ENCODE assay signal across 14 mouse cellular contexts in genomic region chr2:75072471-75072870, GRCm38 (mm10).
A peak's percentile ranks its signal among the peaks of the same experiment; 100 is the strongest.
DNase-seq lines count a peak whose midpoint lies in the region; ATAC-seq lines count a peak whose summit lies in the region.
"Had no signal": no experiment of that assay in that cellular context is flagged by ENCODE, and none has a peak within 500 bp of the region (broad histone marks: within the 10 kb centered on the region; RNA-seq: fewer than 3 reads in every experiment).

No protein-coding gene starts in this region.

- WGBS in heart, embryonic 15.5 days, result 58% methylated on average over 8 of the region's 8 CpGs
- 37% methylated on average over 8 of the region's 8 CpGs for WGBS in lung, embryonic 16.5 days

- ATAC-seq in heart, embryonic 15.5 days (replicated peaks; ENCODE audit: insufficient number of reproducible peaks, insufficient read depth, low FRiP score, low read depth), result no peak
- peak; percentile 45; the same call in 1 of the 2 replicates for ATAC-seq in lung, embryonic 16.5 days (ENCODE audit: low read depth)
- ATAC-seq: Patski had no signal

- H3K36me3 ChIP-seq in heart, embryonic 15.5 days, result no peaks in the 10 kb centered on the region
- H3K36me3 ChIP-seq in lung, embryonic 16.5 days (ENCODE audit: control insufficient read depth, insufficient read depth, low read length), result no peaks in the 10 kb centered on the region
- H3K36me3 ChIP-seq: limb, embryonic 13.5 days had no signal

- no peak for DNase-seq in heart, adult 18-20 months
- DNase-seq in lung, postnatal 36 days, result no peak
- peak; percentile 64 for DNase-seq in T-cell, adult 2 months (ENCODE audit: low spot score)
- DNase-seq in induced T-regulatory cell, adult 2 months (ENCODE audit: low read depth), result peak; percentile 14
- DNase-seq in ovary, postnatal 10 days (ENCODE audit: low spot score), result no peak
- DNase-seq: cerebellum, adult 18-20 months; gastrocnemius, adult 2 months; heart, postnatal 4 days; kidney, adult 9 months had no signal

- no peaks in the 10 kb centered on the region for H3K4me1 ChIP-seq in heart, embryonic 15.5 days (replicated peaks)
- H3K4me1 ChIP-seq in lung, embryonic 16.5 days (replicated peaks; ENCODE audit: control insufficient read depth, insufficient read depth, low read length), result no peaks in the 10 kb centered on the region
- H3K4me1 ChIP-seq: limb, embryonic 13.5 days had no signal

- no peaks in the 10 kb centered on the region for H3K27me3 ChIP-seq in heart, embryonic 15.5 days
- H3K27me3 ChIP-seq in lung, embryonic 16.5 days (ENCODE audit: control insufficient read depth, insufficient read depth, low read depth, low read length), result no peaks in the 10 kb centered on the region

- H3K4me2 ChIP-seq in heart, embryonic 15.5 days, result no peak overlapping the region
- H3K4me2 ChIP-seq in lung, embryonic 16.5 days (ENCODE audit: low read depth, low read length), result no peak overlapping the region
- H3K4me2 ChIP-seq: limb, embryonic 13.5 days had no signal

- peak overlapping the region; percentile 14; the same call in 1 of the 2 replicates for H3K27ac ChIP-seq in heart, embryonic 15.5 days
- H3K27ac ChIP-seq in lung, embryonic 16.5 days (ENCODE audit: low read length), result no peak overlapping the region; the same call in 1 of the 2 replicates
- H3K27ac ChIP-seq: gastrocnemius, adult 2 months; limb, embryonic 13.5 days had no signal

- no peak overlapping the region for H3K4me3 ChIP-seq in heart, embryonic 15.5 days
- no peak overlapping the region for H3K4me3 ChIP-seq in lung, embryonic 16.5 days (ENCODE audit: low read length)
- H3K4me3 ChIP-seq: erythroblast, embryonic 14.5 days; gastrocnemius, adult 2 months; limb, embryonic 13.5 days had no signal

- no peaks in the 10 kb centered on the region for H3K9me3 ChIP-seq in heart, embryonic 15.5 days (replicated peaks)
- H3K9me3 ChIP-seq in lung, embryonic 16.5 days (ENCODE audit: control insufficient read depth, low read length), result no peaks in the 10 kb centered on the region
- H3K9me3 ChIP-seq: limb, embryonic 13.5 days had no signal

- H3K9ac ChIP-seq in heart, embryonic 15.5 days, result no peak overlapping the region
- no peak overlapping the region for H3K9ac ChIP-seq in lung, embryonic 16.5 days (ENCODE audit: low read length)
- H3K9ac ChIP-seq: limb, embryonic 13.5 days had no signal

Comparison
In these comparisons a context has a peak if more than half of its experiments do, and no peak if none do; other contexts are left out.
1. DNase-seq: peak in T-cell, adult 2 months (single experiment) and induced T-regulatory cell, adult 2 months (single experiment); none in heart, adult 18-20 months (0 of 2), lung, postnatal 36 days (single experiment) and ovary, postnatal 10 days (single experiment).